Mouse (Mus musculus): Measurements from ENCODE around the gene Ctso.

Ctso gene

DNA sequence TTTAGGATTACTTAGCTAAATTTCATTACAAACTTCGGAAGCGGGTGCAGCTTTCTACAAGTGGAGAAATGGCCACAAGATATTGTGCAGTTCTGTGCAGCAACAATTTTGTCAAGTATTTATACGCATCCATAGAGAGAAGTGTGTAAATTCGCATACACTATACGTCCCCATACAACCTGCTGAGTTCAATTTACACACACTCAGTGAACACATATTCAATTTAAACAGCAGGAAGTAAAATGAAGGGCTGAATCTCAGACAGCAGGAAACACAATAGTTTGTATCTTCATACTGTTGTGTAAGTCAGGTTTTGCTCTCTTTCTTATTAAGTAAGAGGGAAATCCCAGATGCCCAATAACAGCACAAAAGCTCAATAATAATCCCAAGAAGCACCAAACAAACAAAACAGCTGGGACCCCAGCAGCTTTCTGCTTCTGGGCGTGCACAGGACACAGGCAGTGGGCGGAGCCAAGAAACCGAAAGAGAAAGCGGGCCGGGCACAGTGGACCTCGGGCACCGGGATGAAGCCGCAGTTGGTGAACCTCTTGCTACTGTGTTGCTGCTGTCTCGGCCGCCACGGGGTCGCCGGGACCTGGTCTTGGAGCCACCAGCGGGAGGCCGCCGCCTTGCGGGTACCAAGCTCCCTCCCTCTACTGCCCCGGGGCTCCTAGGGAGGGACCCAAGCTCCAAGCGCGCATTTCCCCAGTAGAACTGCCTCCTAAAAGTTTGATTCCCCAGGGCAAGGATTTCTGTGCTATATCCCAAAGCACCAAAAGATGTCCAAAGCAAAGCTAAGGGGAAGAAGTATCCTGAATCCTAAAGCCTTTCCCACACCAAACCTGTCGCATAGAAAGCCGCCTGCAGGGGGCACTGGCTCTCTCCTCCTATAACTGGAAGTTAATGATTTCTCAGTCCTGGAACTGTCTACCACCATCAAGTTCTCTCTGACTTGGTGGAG, at the start of gene Ctso:
Gene Ctso (plus strand): TSS at position 461 of the 961 bp plus-strand sequence.
- peak; percentile 90 for DNase-seq

DNA sequence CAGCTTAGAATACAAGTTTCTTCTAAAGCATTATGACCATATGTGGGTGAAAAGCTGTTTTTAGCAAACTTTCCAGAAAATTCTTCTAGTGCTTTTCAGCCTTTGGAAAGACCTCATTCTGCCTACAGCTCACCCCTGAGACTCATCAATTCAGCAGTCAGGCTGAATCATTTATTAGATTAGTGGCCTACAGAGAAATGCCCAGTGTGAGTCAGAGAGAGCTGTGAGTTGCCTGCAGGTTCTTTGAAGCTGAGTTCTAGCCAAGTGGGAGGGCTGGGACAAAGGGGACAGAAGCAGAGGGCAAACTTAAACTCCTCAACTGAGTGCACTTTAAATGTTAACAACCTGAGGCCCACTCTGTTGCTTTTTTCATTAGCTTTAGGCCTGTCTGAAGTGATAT, 48.5 kb upstream of the Ctso start:
- no peak for DNase-seq

DNA sequence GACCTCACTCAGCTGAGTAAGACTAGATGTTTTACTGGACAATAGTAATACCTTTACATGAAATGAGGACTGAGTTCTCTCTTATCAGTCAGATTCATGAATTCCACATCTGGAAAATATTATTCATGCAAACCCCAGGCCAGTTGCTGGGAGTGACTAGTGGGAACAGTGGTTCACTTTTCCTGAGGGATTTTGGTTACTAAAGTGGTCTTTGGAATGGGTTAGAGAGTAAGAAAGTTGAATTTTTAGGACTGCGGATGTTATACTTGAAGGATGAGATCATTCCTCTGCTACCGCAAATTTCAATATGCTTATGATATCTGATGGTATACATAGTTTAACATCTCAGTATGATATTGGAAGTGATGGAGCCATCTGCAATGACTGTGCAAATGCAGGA, 46.8 kb upstream of the Ctso start:
- DNase-seq = no peak

DNA sequence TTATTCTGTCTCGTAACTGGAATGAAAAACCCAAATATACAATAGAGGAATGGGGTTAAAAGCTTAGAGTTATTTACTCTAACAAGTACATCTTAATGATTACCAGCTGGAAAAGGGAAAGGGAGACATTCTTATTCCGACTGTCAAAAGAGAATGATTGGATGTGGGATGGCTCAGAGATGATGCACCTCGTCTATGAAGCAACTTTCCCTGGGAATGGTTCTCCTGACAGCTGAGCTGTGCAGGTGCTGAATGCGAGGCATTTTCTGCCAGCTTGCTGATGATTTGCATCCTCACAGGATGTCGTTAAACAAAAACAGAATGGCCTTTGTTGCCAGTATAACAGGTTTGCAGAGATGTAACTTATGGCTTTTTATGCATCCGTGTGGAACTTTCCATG, 43.3 kb upstream of the Ctso start:
- no peak for DNase-seq

DNA sequence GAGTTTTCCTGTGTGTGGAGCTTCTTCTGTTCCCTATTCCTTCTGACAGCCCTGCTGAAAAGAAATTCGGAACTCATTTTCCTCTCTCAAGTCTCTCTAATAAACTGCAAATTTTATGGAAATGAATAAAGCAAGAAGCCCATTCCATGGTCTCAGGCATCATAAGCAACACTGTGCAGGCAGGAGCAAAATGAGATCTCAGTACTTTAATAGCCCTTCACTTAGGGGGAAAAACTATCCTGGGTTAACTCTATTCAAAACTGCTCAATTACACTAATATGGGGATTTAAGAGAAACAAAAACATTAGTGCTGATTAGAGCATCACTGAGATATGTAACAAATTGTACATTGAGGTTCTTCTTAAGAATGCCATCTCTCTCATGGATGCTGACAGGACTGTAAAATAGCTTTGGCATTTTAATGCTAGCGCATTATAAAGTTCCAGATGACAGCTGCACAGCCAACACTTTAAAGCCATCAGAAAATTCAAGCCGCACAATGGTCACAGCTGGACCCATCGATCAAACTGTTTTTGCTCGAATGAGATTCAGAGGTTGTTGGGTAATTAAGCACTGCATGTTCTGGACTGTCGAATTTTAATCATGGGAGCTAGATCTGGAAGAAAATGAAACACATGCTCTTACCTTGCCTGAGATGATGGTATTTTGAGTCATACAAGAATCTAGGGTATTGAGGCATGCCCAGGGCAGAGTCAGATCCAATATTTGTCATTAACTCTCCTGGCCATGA, 21.9 kb upstream of the Ctso start:
- DNase-seq = no peak

DNA sequence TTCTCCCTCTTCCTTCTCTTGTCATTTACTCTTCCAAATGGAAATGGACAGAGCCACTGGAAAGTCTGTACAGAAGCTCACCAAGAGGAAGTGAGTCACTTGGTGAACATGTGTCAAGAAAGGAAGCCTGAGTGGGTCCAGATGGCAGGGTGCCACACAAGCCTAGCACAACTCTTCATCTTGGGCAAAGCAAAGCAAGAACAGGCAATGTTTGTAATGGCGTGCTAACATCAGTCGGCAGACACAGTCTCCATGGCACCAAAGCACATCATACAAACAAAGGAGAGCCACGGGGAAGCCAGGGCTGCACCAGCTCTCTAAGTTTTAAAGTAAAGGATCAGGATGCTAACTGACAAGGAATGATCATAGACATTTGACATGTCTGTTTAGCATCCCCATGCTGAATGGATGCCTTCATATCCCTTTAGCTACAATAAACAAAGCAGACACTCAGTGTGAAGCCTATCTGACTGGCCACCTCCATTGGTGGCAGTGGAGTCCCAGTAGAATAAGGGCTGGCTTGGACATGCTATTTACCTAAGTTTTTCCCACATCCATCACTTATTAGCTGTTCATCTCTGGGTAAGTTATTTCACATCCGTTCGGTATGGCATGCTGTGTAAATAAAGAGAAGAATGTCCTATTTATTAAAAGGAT, 16.2 kb upstream of the Ctso start:
- DNase-seq = no peak

DNA sequence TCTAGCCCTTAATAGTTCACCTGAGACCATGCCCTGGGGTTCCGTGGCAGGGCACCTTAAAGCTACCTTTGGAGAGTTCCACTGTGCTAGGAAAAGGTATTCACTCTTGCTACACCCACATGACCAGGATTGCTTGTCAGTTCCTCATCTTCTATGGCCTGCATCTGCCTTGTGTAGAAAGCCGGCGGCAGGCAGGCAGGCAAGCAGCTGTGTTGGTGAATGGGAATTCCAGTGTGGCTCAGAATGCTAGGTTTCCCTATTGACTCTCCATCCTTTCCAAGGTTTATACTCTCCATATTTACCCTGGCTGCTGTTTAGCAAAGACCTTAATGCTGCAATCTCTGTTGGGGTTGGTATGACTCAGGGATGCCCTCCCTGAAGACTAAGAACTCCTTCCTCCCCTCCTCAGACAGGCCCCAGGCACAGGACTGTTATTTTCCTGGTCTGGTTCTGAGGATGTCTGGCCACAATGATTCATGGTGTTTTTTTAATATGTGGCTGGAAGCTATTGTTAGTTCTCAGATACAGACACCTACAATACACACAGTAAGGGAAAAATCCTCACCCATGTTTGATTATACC, 15.0 kb upstream of the Ctso start:
- DNase-seq = no peak

DNA sequence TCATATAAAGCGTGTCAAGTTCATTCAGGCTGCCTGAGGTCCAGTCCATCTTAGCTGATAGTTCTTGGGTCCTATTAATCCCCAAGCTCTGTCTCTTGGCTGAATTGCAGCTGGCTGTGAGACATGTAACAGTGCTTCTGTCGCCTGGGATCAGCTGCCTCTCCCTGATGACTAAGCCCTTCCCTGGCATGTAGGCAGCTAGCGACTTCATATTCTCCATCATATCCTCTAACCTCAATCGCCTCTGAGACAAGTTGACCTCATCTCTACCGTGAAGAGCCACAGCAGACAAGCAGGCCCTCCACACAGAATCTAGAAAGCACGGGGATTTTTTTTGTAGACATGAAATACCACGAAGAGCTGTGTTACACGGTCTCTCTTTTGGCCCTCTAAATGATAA, 14.2 kb upstream of the Ctso start:
- no peak for DNase-seq

DNA sequence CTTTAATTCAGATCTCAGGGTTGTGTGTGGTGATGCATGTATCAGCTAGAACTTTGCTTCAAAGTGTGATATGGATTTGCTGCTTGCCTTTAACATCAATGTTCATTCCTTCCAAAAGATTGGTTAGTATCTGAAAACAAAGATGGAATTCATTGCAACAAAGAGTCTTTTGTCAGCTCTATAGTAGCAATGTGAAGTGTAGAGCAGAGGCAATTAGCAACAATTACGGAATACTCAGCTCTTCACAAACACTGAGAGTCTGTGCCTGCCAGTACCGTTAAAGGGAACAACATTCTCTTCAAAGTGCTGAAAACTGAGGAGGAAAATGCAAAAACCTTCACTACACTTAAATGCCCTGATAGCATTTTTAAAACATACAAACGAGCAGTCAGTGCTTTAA, 12.7 kb upstream of the Ctso start:
- DNase-seq = no peak

DNA sequence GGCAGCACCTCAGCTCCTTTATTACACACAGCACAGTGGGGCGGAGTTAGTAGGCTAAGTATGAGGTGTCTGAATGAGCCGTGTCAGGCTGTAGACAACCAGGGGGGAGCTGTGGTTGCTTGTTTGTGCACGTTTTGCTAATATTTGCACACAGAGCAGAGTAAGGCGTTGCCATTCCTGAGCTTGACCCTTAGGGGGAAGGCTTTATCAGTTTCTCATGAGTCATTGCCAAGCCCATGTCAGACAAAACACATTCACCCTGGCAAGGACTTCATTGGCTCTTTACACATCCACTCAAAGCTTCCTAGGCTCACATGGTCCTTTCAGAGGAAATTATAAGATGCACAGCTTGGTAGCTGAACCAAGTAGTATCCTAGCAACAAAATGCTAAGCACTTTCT, 9.5 kb upstream of the Ctso start:
- no peak for DNase-seq

DNA sequence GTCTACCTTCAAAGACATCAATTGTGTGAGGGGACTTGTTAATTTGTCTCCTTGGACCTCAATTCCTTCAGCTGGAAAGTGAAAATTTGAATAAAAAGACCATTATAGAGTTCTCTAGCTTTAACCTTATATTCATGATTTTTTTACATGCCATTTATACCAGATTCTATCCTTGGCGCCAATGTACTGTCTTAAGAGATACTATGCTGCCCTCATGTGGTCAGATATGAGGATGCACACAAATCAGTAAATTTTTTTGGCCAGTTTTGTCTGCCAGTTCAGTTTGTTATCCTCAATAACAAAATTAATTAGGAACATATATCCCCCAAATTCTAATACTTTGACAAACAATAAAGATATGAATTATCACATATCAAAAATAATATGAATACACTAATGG, 7.5 kb upstream of the Ctso start:
- DNase-seq = no peak

DNA sequence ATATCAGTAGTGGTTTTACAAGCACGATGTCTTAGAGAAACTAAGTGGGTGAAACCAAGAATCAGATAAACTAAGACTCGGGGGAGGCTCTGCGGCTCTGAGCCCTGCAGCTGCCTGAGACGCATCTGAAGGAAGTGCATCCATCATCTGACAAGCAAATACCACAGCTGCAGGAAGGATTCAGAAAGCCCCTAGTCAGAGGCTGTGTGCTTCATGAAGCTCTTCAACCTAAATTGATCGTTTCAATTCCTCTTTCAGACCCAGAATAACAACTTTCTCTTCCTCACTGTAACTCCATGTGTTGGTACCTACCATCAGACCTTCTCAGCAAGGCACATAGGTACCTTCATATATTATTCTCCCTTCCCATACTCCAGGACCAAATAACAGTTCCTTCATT, 6.5 kb upstream of the Ctso start:
- DNase-seq = no peak

DNA sequence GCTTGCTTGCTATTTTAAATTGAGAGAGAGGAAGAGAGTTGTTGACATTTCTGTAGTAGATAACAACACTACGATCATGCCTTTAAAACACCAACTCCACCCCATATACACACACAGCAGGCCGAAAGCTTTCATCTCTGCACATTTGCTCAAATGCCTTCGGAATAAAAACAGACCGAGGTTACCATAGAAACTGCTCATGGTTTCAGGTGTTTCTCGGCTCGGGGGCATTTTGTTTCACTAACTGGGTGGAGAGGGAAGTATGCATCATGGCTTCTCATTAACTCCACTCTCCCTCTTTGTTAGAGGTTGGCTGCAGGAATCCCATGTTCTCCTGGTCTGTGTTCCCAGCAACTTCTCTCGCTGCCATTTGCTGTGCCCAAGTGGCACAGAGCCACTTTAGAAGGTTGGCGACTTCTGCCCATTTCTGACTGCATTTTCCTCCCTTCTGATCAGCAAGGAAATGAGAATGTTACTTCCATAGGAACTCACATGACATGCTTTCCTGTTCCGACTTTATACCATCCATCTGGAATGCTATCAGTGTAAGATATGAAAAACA, 5.6 kb upstream of the Ctso start:
- DNase-seq = no peak

DNA sequence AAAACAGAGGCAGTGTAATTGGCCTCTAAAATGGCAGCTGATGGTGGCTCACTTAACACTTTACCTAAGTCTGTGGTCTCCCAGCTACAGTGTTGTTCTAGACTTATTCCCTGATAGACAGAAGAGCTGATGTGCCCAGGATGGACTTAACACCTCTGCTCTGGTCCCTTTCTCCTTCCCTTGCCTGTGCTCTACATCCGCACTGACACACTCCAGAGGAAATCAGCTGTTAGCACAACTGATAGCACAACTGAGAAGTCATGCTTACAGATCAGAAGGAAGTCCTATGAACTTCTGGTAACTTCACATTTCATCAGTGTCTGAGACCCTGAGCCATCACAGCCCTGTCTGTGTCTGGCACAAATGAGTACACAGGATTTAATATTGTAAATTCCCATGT, 3.3 kb upstream of the Ctso start:
- DNase-seq = no peak

DNA sequence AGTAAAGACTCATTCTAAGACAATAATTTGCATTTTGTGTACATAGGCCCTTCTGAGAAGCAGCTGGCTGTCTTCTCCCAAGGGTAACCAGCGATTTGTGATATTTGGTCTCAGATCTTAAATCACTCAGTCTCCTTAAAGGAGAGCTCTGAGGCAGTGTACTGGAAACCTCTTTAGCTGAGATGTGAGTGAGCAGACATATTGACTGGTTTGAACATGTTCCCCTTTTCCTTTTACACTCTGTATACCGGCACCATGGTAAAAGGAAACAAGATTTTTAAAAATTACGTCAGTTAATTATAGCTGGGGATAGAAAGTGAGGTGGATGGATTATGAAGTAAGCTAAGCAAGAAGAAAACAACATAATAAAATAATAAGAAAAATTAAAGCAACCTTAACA, 706 bp upstream of the Ctso start:
- no peak for DNase-seq

DNA sequence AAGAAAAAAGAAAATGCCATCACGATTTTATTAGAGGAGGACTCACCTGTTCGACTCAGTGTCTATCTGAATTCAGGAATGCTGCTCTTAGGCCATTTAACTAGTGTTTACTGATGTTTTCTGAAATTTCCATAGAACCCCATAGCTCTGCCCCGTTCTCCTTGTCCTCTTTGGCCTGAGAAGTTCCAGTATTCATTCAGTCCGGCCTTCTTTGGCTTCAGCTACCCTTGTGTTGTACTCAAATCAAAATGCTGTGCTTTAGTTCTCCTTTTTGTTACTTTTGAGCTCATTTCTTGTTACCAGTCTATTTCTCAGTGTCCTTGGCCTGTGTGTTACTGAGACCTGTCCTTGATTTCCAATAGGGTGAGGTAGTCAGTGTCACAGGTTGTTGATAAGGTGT, 947 bp downstream of the Ctso start:
- DNase-seq = no peak

DNA sequence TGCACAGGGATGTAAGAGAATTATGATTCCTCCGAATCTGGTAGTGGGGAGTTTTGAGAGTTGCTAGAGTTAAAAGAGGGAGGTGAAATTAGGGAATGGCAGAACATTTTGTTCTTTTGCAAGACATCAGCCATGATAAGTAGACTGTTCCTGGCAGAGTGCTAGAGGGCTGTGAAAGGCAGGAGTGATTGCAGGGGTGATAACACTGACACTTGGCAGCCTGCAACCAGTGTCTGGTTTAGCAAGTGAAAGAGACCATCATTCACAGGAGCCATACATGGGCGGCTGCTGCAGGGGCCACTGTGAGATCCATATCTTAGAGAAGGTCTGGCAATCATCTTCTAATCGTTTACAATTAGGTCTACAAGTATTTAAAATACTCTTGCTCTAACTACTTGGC, 6.5 kb downstream of the Ctso start:
- DNase-seq = no peak

DNA sequence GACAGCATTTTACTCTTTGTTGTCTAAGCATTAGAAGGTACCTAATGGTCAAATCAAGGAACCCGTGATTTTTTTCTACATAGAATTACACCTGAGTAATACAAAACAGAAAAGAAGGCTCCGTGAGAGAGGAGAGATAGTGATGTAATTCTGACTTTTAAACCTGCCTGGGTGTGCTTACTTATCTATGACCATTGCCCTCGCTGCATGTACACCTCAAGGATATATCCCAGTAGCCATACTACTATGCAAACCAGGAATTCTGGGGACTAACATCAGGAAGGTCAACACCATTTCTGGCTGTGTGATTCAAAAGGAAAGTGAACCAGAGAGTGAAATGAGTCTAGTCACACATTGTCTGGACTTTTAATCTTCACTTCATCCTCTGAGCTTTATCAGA, 9.9 kb downstream of the Ctso start:
- DNase-seq = no peak

DNA sequence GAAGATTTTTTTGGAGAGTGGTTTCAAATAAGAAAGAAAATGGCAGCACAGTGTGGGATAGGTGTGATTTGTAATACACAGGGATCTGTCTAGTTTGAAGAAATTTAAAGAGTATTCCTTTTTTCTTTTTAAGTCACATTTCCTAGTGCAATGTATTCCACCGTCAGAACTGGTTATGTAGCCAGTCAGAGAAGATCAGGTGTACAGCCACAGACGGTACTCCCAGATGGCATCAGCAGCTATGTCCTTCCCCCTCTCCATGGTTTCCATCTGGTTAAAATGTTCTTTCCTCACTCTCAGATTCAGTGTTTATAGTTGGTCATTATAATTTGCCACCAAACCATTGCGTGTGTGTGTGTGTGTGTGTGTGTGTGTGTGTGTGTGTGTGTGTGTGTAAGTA, 10.7 kb downstream of the Ctso start:
- DNase-seq = no peak

DNA sequence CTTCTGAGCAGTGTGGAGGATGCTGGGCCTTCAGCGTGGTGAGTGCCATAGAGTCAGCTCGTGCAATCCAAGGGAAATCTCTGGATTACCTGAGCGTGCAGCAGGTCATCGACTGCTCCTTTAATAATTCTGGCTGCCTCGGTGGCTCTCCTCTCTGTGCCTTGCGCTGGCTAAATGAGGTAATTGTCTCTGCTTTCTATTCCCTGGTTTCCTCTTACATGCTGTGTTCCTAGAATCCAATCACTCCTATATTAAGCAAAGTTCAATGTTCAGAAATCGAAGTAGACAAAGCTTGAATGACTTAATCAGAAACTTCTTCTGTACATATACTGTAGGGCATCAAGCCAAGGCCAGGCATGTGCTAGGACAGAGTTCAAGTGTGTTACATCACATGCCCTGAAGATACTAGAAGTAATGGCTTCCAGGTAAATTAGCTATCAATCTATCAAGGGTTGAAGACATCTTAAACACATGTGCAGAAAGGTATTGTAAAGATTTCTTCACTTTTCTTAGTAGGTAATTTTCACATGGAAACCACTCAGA, 12.5 kb downstream of the Ctso start:
- DNase-seq = no peak

DNA sequence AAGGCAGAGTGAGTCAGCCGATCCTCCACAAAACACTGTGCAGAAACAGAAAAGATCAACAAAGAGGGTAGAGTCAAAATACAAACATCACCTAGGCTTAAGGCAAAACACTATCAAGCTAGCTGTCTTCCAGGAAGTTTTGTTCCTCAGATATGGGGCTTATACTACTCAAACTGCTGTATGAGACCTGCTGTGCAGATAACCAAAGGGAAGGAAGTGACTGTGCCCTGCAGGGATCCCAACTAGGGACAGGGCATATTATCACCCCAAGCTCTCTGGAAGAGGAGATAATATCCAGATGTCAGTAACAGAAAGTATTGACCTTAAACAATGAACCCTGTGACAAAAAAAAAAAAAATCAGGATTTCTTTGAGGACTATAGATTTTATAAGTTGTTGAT, 16.6 kb downstream of the Ctso start:
- DNase-seq = no peak

DNA sequence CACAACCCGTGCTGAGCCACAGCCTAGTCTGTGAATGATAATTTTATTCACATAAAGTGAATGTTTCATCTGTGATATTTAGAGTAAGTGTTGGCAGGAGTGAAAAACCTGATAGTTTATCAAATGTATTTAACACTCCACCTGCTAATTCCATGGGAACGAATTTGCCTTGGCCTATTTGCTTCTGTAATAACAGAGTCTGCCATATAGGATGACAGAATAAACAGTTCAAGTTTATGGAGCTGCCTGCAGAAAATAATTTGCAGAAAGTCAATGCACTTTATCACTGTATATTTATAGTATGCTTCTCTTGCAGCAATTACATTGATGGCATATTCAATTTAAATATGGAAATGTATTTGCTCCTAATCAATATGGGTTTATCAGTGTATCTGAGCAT, 19.4 kb downstream of the Ctso start:
- DNase-seq = no peak

DNA sequence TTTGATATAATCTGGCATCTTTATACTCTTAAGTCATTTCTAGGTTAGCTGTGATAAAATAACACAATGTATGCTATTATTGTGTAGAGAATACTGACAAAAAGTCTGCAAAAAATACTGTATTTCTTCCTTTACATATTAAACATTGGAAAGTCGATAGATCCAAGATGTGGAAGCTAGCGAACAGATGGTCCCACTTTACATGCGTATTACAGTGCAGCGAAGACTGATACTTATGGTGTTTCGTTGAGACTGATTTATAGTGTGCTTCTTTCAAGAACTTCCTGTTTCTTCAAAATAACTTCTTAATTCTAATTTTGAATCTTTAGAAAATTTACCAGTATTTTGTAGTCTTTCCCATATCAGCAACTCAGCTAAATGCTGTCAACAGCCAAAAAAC, 25.1 kb downstream of the Ctso start:
- no peak for DNase-seq
